Mouse (Mus musculus): ENCODE results near the gene Adra1d. TPM values are rescaled to one million over a fixed set of nuclear protein-coding genes. Genes with fewer than 3 reads are reported as not detected.

Adra1d gene
- polyA plus RNA-seq, 1 experiment from 2014 or later: 0.19 TPM

DNA sequence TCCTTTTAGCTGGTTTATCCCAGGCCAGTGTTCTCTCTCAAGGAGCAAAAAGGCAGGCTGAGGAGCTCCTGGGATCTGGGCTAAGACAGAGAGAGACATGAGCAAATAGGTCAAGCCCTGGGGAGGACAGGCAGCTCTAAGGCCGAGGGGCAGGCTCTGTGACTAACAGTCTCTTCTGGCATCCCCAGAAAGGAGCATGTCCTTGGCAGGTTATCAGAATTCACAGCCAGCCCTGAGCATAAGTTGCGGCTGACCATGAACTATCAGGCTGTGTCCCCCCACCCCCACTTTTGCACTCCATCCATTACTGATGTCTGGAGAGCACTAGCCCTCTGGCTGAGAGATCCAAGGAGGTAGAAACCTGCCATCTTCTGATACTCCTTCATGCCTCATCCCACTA, 11.2 kb downstream of the Adra1d start:
- peaks cover 84% of the 10 kb centered on the region for H3K27me3 ChIP-seq (ENCODE audit: poor library complexity, severe bottlenecking)
- DNase-seq (ENCODE audit: extremely low spot score, low spot score): no peak
- no peak overlapping the region for H3K27ac ChIP-seq
- H3K4me3 ChIP-seq: no peak overlapping the region
- peaks cover 13% of the 10 kb centered on the region for H3K4me1 ChIP-seq
- H3K9me3 ChIP-seq: no peaks in the 10 kb centered on the region
- no peaks in the 10 kb centered on the region for H3K36me3 ChIP-seq (replicated peaks)
- 73% methylated on average over 2 of the region's 2 CpGs for WGBS

GRCm38 (mm10) chr2:131550474-131550873, 11.6 kb downstream of the Adra1d start:
- Histone ChIP-seq H3K27me3 (ENCODE audit: poor library complexity, severe bottlenecking) (peaks cover 85% of the 10 kb centered on the region), H3K9me3 (no peaks in the 10 kb centered on the region)
- 84% methylated on average over 2 of the region's 2 CpGs for WGBS

DNA sequence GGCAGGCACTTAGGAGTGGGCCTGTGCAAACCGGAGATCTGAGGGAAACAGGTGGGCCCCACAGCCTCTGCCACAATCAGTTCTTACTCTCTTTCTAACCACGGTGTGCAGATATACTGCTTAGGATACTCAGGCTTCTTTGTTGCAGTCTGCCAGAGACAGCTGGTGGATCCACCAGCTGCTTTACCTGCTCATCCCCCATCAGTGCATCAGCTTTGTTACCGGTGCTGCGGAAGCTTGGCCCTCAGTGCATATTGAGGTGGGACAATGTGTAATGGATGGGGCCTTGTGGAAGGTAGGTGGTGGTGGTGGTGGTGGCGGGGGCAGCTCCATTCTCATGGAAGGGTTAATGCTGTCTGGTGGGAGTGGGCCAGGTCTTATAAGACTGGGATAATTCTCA, 13.0 kb downstream of the Adra1d start:
- H3K27me3 ChIP-seq (ENCODE audit: poor library complexity, severe bottlenecking): peaks cover 92% of the 10 kb centered on the region
- no peaks in the 10 kb centered on the region for H3K36me3 ChIP-seq (replicated peaks)
- no peak for DNase-seq (ENCODE audit: extremely low spot score, low spot score)
- H3K9me3 ChIP-seq: no peaks in the 10 kb centered on the region
- no peak overlapping the region for H3K4me3 ChIP-seq
- no peak overlapping the region for H3K27ac ChIP-seq
- H3K4me1 ChIP-seq: peaks cover 19% of the 10 kb centered on the region
- 85% methylated on average over 5 of the region's 5 CpGs for WGBS

More at GRCm38 (mm10) chr2:131550474-131550873, 11.6 kb downstream of the Adra1d start:
- Histone ChIP-seq H3K27ac (no peak overlapping the region), H3K4me1 (peaks cover 18% of the 10 kb centered on the region), H3K4me3 (no peak overlapping the region), H3K36me3 (replicated peaks) (no peaks in the 10 kb centered on the region)
- no peak for DNase-seq (ENCODE audit: extremely low spot score, low spot score)

- peaks cover 19% of the 10 kb centered on the region for H3K4me1 ChIP-seq
- H3K36me3 ChIP-seq (replicated peaks): no peaks in the 10 kb centered on the region
- no peak overlapping the region for H3K4me3 ChIP-seq
- DNase-seq (ENCODE audit: extremely low spot score, low spot score): no peak
- no peak overlapping the region for H3K27ac ChIP-seq
- H3K9me3 ChIP-seq: no peaks in the 10 kb centered on the region
- peaks cover 90% of the 10 kb centered on the region for H3K27me3 ChIP-seq (ENCODE audit: poor library complexity, severe bottlenecking)
- 79% methylated on average over 2 of the region's 2 CpGs for WGBS
These were observed 13.8 kb downstream of the Adra1d start for GRCm38 (mm10) chr2:131548330-131548729.

DNA sequence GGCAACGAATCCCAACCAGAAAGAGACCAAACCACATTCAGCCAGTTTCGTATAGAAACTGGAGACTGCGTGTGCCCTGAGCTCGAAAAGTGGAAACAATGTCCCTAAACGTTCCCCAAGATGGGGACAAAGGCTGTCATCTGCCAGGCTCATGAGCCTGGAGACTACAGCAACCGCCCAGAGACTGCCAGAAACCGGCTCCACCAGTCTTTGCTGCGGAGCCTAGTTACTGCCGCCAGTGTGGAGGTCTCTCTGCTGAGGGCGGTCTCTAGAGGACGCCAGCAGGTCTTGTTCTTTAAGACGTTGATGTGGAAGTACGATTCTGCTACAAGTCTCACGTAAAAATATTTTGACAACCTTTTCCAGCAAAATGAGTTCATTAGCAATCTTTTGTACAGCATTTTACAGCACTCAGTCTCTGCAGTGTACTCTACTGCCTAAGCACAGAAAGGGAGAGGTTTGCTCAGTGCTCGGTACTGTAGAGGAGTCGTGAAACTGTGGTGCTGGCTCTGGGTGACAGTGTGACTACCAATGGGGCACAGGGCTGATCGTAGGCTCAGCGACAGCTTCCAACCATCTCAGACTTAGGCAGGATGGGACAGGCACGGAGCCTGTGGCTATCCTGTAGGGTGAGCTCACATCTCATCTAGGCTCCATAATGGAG, 15.2 kb downstream of the Adra1d start:
- WGBS: 14% methylated on average over 19 of the region's 19 CpGs
- no peak for DNase-seq (ENCODE audit: extremely low spot score, low spot score)
- Histone ChIP-seq H3K4me3 (peak overlapping the region; percentile 55), H3K36me3 (replicated peaks) (no peaks in the 10 kb centered on the region), H3K27ac (no peak overlapping the region), H3K4me1 (peaks cover 25% of the 10 kb centered on the region), H3K9me3 (no peaks in the 10 kb centered on the region), H3K27me3 (ENCODE audit: poor library complexity, severe bottlenecking) (peaks cover 81% of the 10 kb centered on the region)

- Histone ChIP-seq H3K36me3 (replicated peaks) (no peaks in the 10 kb centered on the region), H3K27me3 (ENCODE audit: poor library complexity, severe bottlenecking) (peaks cover 75% of the 10 kb centered on the region), H3K9me3 (no peaks in the 10 kb centered on the region), H3K4me1 (peaks cover 25% of the 10 kb centered on the region), H3K4me3 (peak overlapping the region; percentile 55), H3K27ac (no peak overlapping the region)
- no peak for DNase-seq (ENCODE audit: extremely low spot score, low spot score)
- WGBS: 2% methylated on average over 27 of the region's 27 CpGs
These were observed 15.8 kb downstream of the Adra1d start for GRCm38 (mm10) chr2:131546308-131546700.

- peak; percentile 73 for DNase-seq (ENCODE audit: extremely low spot score, low spot score)
- peaks cover 25% of the 10 kb centered on the region for H3K4me1 ChIP-seq
- H3K9me3 ChIP-seq: no peaks in the 10 kb centered on the region
- WGBS: 4% methylated on average over 45 of the region's 45 CpGs
- peaks cover 69% of the 10 kb centered on the region for H3K27me3 ChIP-seq (ENCODE audit: poor library complexity, severe bottlenecking)
- H3K36me3 ChIP-seq (replicated peaks): no peaks in the 10 kb centered on the region
- H3K27ac ChIP-seq: no peak overlapping the region
- H3K4me3 ChIP-seq: peak overlapping the region; percentile 55
These were observed 16.4 kb downstream of the Adra1d start for GRCm38 (mm10) chr2:131545386-131546307.

DNA sequence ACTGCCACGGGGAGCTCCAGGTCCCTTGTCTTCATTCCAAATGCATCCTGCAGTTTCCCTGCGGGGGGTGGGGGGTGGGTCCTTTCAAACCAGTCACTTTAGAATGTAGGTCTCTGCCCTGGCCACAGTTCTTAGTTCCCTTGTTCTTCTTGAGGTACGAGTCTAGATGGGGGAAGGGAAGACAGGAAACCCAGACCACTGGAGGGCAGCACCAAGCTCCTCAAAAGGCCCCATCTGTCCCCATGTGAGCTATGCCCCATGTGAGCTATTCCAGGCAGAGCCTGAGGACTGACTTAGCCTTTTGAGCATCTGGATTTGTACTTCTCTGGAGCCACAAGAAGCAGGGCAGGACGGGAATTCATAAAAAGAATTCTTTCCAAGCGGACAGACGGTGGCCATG, 19.6 kb downstream of the Adra1d start:
- Histone ChIP-seq H3K27ac (no peak overlapping the region), H3K4me1 (peaks cover 25% of the 10 kb centered on the region), H3K27me3 (ENCODE audit: poor library complexity, severe bottlenecking) (peaks cover 41% of the 10 kb centered on the region), H3K9me3 (no peaks in the 10 kb centered on the region), H3K4me3 (no peak overlapping the region), H3K36me3 (replicated peaks) (no peaks in the 10 kb centered on the region)
- DNase-seq (ENCODE audit: extremely low spot score, low spot score): no peak
- WGBS: 30% methylated on average over 6 of the region's 6 CpGs

GRCm38 (mm10) chr2:131541686-131542085, 20.4 kb downstream of the Adra1d start:
- Histone ChIP-seq H3K9me3 (no peaks in the 10 kb centered on the region), H3K27ac (no peak overlapping the region), H3K4me3 (no peak overlapping the region), H3K27me3 (ENCODE audit: poor library complexity, severe bottlenecking) (peaks cover 33% of the 10 kb centered on the region), H3K4me1 (peaks cover 19% of the 10 kb centered on the region), H3K36me3 (replicated peaks) (no peaks in the 10 kb centered on the region)
- 80% methylated on average over 4 of the region's 4 CpGs for WGBS
- DNase-seq (ENCODE audit: extremely low spot score, low spot score): no peak

DNA sequence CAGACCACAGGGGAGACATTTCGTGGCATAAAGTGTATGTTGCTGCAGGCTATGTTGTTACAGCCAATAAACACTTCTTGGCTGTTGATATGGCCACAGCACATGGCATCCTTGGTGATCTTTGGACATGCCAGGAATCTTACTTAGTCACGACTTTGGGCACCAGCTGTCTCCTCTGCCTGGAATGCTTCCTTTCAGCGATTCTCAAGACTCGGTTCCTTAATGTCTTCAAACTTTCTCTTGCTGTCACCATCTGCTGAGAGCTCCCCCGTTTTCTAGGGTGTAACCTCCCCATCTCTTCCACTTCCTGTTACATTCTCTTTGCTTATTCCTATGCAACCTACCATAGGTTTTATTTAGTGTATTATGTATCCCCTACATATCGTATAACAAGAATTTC, 22.3 kb downstream of the Adra1d start:
- Histone ChIP-seq H3K4me1 (peaks cover 5% of the 10 kb centered on the region; the same call in 1 of the 2 replicates), H3K27me3 (ENCODE audit: poor library complexity, severe bottlenecking) (peaks cover 14% of the 10 kb centered on the region), H3K9me3 (no peaks in the 10 kb centered on the region), H3K4me3 (no peak overlapping the region), H3K36me3 (replicated peaks) (no peaks in the 10 kb centered on the region), H3K27ac (no peak overlapping the region)
- 90% methylated on average over 6 of the region's 6 CpGs for WGBS
- no peak for DNase-seq (ENCODE audit: extremely low spot score, low spot score)

DNA sequence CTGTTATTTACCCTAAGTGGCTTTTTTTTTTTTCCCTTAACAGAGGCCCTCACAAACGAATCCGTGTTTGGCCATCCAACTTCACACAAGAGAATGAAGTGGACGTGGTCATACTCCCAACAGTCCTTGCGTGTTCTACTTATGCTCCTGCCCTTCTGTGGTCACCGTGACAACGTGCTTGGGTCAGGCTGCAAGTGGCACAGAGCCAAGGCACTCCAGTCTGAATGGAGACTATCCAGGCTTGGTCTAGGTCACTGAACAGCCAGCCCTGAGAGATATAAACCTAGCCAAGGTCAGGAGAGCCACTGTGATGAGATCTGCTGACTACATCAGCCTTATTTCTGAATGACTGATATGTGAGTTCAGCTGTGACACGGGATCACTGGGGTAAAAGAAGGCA, 23.7 kb downstream of the Adra1d start:
- no peak overlapping the region for H3K27ac ChIP-seq
- no peaks in the 10 kb centered on the region for H3K36me3 ChIP-seq (replicated peaks)
- 0 out of 2 replicates have a peak, but pooled peaks cover 5% of the 10 kb centered on the region for H3K27me3 ChIP-seq (ENCODE audit: poor library complexity, severe bottlenecking)
- H3K4me3 ChIP-seq: no peak overlapping the region
- WGBS: 88% methylated on average over 7 of the region's 7 CpGs
- no peak for DNase-seq (ENCODE audit: extremely low spot score, low spot score)
- H3K4me1 ChIP-seq: peaks cover 5% of the 10 kb centered on the region; the same call in 1 of the 2 replicates
- H3K9me3 ChIP-seq: no peaks in the 10 kb centered on the region

DNA sequence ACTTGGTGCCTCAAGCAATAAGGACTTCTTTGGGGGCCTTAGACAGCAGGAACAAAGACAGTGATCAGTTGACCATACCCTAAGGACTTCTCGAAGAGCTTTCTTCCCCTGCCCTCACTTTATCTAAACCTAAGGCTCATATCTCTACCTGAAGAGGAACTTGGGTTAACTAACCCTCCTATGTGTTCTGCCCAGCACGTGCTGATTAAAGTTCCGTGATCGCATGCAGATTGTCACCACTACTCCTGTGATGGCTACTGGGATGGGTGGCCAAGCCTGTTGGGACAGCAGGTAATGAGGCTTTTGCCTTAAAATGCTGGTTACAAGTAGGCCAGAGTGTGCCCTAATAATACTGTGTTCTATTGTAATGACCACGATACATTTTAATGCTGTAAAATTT, 26.9 kb downstream of the Adra1d start:
- peaks cover 6% of the 10 kb centered on the region; the same call in 1 of the 2 replicates for H3K4me1 ChIP-seq
- no peaks in the 10 kb centered on the region for H3K36me3 ChIP-seq (replicated peaks)
- DNase-seq (ENCODE audit: extremely low spot score, low spot score): no peak
- WGBS: 92% methylated on average over 5 of the region's 5 CpGs
- no peaks in the 10 kb centered on the region for H3K27me3 ChIP-seq (ENCODE audit: poor library complexity, severe bottlenecking)
- H3K9me3 ChIP-seq: no peaks in the 10 kb centered on the region
- H3K27ac ChIP-seq: no peak overlapping the region
- H3K4me3 ChIP-seq: no peak overlapping the region

DNA sequence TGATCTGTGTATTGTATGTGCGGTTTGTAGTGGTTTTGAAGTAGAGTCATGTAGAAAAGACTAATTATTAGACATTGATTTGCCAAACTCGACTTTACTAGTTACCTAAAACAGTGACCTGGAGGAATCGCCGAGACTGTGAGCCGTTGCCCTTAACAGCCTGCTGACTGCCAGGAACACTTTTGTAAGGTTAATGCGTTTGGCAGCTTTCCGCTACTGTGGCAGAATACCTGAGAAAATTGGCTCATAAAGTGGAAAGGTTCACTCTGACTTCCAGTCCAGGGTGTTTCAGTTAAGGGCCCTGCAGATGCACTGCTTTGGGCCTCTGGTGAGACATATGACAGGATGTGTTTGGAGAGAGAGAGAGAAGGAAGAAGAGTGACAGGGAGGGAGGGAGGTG, 30.8 kb downstream of the Adra1d start:
- Histone ChIP-seq H3K4me3 (no peak overlapping the region), H3K27ac (no peak overlapping the region), H3K9me3 (no peaks in the 10 kb centered on the region), H3K27me3 (ENCODE audit: poor library complexity, severe bottlenecking) (peaks cover 10% of the 10 kb centered on the region; the same call in 1 of the 2 replicates), H3K36me3 (replicated peaks) (no peaks in the 10 kb centered on the region), H3K4me1 (peaks cover 11% of the 10 kb centered on the region; the same call in 1 of the 2 replicates)
- 87% methylated on average over 7 of the region's 7 CpGs for WGBS
- DNase-seq (ENCODE audit: extremely low spot score, low spot score): no peak
